Mouse (Mus musculus): Measurements from ENCODE around the gene Eipr1. TPM values are rescaled to one million over a fixed set of nuclear protein-coding genes. Genes with fewer than 3 reads are reported as not detected.

The Eipr1 gene
- 20.4 and 21.8 TPM in 2 replicates for polyA plus RNA-seq (2012)

DNA sequence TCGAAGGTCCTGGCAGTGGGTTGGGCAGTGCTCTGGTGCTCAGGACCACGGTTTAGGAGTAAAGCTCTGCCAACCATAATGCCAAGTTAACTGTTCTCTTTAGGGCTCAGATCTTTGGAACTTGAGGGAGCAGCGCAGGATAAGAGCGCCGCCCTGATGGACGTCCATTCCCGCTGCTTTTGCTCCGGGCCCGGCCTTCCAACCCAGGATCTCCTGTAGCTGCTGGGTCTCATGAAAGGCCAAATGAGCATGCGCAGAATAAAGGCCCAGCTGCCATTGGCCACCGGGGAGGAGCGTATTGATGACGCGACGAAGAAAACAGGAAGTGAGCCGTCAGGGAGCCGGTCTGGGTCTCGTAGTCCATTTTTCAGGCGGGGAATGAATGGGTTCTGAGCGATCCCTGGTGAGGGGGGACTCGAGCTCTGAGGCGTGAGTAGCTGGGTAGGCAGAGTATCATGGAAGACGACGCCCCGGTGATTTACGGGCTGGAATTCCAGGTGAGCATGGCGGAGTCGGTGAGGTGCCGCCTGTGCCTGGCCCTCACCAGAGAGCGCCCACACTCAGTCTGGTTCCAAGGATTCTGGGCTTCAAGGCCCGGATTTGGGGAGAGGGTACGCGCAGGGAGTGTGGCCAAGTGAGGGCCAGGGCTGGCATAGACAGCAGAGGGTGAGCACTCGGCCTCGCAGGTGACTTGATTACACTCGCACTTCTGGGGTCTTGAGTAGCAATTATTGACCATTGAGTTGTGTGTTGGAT is at the start of gene Eipr1:
Gene Eipr1 (plus strand): TSS at position 296 of the 756 bp plus-strand sequence.

DNA sequence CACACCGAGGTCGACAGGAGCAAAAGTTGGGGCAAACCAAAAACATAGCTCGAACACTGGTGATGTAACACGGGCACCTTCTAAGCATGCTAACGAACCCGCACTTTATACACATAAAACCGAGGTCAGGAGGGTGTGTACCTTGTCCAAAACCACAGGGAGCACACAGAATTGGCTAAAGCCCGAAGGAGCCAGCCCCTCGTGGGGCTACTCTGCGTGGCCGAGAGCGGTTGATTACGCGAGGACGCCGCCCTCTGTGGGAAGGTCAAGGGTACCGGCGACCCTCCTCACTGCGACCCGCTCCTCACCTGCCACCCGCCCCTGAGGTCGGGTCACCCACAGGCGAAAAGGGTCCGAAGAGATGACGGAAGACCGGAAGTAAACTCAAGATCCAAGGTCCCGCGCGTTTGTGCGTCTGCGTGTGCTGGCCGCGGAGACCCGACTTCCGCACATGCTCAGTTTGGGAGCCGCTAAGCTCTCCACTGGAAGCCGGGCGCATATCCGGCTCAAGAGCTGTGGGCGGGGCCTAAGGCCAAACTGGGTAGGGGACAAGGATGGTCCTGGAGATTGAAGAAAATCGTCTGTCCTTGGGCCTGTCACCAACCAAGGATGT is 1.5 kb upstream of the Eipr1 start, which contains the start of gene Trappc12:
Gene Trappc12 (minus strand): TSS at position 452 of the 613 bp plus-strand sequence.

Other genes starting within 250 kb of the Eipr1 start
- not detected in 2 replicates for gene Dcdc2c, start 199.4 kb upstream of the Eipr1 start, polyA plus RNA-seq (2012)
- gene Allc, start 169.3 kb upstream of the Eipr1 start, polyA plus RNA-seq (2012), result not detected in 2 replicates
- 0.17 and 0.19 TPM in 2 replicates for gene Colec11, start 128.4 kb upstream of the Eipr1 start, polyA plus RNA-seq (2012)
- gene Rps7, start 115.8 kb upstream of the Eipr1 start, polyA plus RNA-seq (2012), result 279 and 328 TPM in 2 replicates
- 13.3 and 17.4 TPM in 2 replicates for gene Rnaseh1, start 102.2 kb upstream of the Eipr1 start, polyA plus RNA-seq (2012)
- gene Adi1, start 76.6 kb upstream of the Eipr1 start, polyA plus RNA-seq (2012), result 12.1 and 13.6 TPM in 2 replicates
- gene Trappc12, start 1.3 kb upstream of the Eipr1 start, polyA plus RNA-seq (2012), result 15.4 and 16.3 TPM in 2 replicates